Mouse (Mus musculus) embryonic facial prominence, embryonic 12.5 days (tissue): Measurements from ENCODE around the gene Larp4. TPM values are rescaled to one million over a fixed set of nuclear protein-coding genes. Genes with fewer than 3 reads are reported as not detected.

ENCODE experiments used
- ATAC-seq: fragments of 200-750 bp; cut with Nextera tagmentation; 2 replicates; pipeline ENCODE4 v1.8.0; 2017; ENCODE audit not compliant: insufficient number of reproducible peaks, insufficient read depth, low FRiP score, low TSS enrichment
- H3K27ac ChIP-seq: fragments of 300-500 bp; sonication (generic); 2 replicates; pipeline ENCODE4 v1.5.1; 2016; ENCODE audit warnings: mild to moderate bottlenecking
- H3K27me3 ChIP-seq: fragments of 300-500 bp; sonication (generic); 2 replicates; pipeline ENCODE4 v1.6.1; 2016; ENCODE audit warnings: mild to moderate bottlenecking, moderate library complexity
- H3K36me3 ChIP-seq: fragments of 300-500 bp; sonication (generic); 2 replicates; pipeline ENCODE4 v1.6.1; 2016; ENCODE audit warnings: mild to moderate bottlenecking
- H3K4me1 ChIP-seq: fragments of 300-500 bp; sonication (generic); 2 replicates; pipeline ENCODE4 v1.6.1; 2016
- H3K4me2 ChIP-seq: fragments of 300-500 bp; sonication (generic); replicated peaks from 2 replicates; pipeline ENCODE4 v1.6.1; 2016; ENCODE audit warnings: mild to moderate bottlenecking, moderate library complexity
- H3K4me3 ChIP-seq: fragments of 300-500 bp; sonication (generic); 2 replicates; pipeline ENCODE4 v1.5.1; 2016; ENCODE audit warnings: mild to moderate bottlenecking
- H3K9ac ChIP-seq: fragments of 300-500 bp; sonication (generic); 2 replicates; pipeline ENCODE4 v1.6.1; 2016; ENCODE audit warnings: mild to moderate bottlenecking, moderate library complexity
- H3K9me3 ChIP-seq: fragments of 300-500 bp; sonication (generic); 2 replicates; pipeline ENCODE4 v1.6.1; 2016; ENCODE audit warnings: mild to moderate bottlenecking, moderate library complexity
- WGBS: fragments of 180-500 bp; shearing (Covaris S2); methylation state at CpG from one replicate; pipeline ENCODE4 v1.1.7; 2016; 5-methylcytosine and 5-hydroxymethylcytosine counted together
- polyA plus RNA-seq: library from polyadenylated mRNA; unstranded; fragments of >200 nt; fragmentation: Nextera tagmentation; extraction: Ambion mirVana; gene quantifications from 2 replicates; pipeline ENCODE4 v1.2.1, GENCODE M21; 2016

Larp4 gene
- polyA plus RNA-seq, 1 experiment from 2014 or later, result 31.0 TPM

GRCm38 (mm10) chr15:100042048-100042400 is 72.2 kb downstream of the Larp4 start:
- H3K4me2 ChIP-seq, result no peak overlapping the region
- no peaks in the 10 kb centered on the region for H3K9me3 ChIP-seq
- H3K27ac ChIP-seq, result peak overlapping the region; percentile 37; the same call in 1 of the 2 replicates
- no peak overlapping the region for H3K4me3 ChIP-seq
- peaks cover 4% of the 10 kb centered on the region for H3K27me3 ChIP-seq
- no peak overlapping the region for H3K9ac ChIP-seq
- WGBS, result 77% methylated on average over 9 of the region's 9 CpGs
- H3K4me1 ChIP-seq, result peaks cover 37% of the 10 kb centered on the region
- ATAC-seq, result no peak
- H3K36me3 ChIP-seq, result no peaks in the 10 kb centered on the region

- 52% methylated on average over 6 of the region's 6 CpGs for WGBS
- Histone ChIP-seq H3K4me2 (no peak overlapping the region), H3K9me3 (no peaks in the 10 kb centered on the region), H3K36me3 (0 out of 2 replicates have a peak, but pooled peaks cover 5% of the 10 kb centered on the region), H3K27ac (no peak overlapping the region), H3K4me1 (peaks cover 32% of the 10 kb centered on the region), H3K27me3 (no peaks in the 10 kb centered on the region), H3K4me3 (no peak overlapping the region), H3K9ac (no peak overlapping the region)
- ATAC-seq, result no peak
Observed at GRCm38 (mm10) chr15:100045576-100045975, 75.7 kb downstream of the Larp4 start.

- Histone ChIP-seq H3K9me3 (no peaks in the 10 kb centered on the region), H3K36me3 (peaks cover 8% of the 10 kb centered on the region; the same call in 1 of the 2 replicates), H3K9ac (no peak overlapping the region), H3K4me3 (no peak overlapping the region), H3K4me1 (peaks cover 15% of the 10 kb centered on the region; the same call in 1 of the 2 replicates), H3K27me3 (no peaks in the 10 kb centered on the region), H3K27ac (no peak overlapping the region), H3K4me2 (no peak overlapping the region)
- WGBS, result 85% methylated on average over 7 of the region's 7 CpGs
- ATAC-seq, result no peak
Observed at GRCm38 (mm10) chr15:100049496-100050087, 79.7 kb downstream of the Larp4 start.

GRCm38 (mm10) chr15:100050940-100051339 is 81.1 kb downstream of the Larp4 start:
- H3K4me1 ChIP-seq, result peaks cover 3% of the 10 kb centered on the region; the same call in 1 of the 2 replicates
- WGBS, result 83% methylated on average over 7 of the region's 7 CpGs
- H3K27me3 ChIP-seq, result no peaks in the 10 kb centered on the region
- peaks cover 8% of the 10 kb centered on the region; the same call in 1 of the 2 replicates for H3K36me3 ChIP-seq
- no peak overlapping the region for H3K27ac ChIP-seq
- ATAC-seq, result no peak
- H3K9ac ChIP-seq, result no peak overlapping the region
- no peak overlapping the region for H3K4me2 ChIP-seq
- no peaks in the 10 kb centered on the region for H3K9me3 ChIP-seq
- H3K4me3 ChIP-seq, result no peak overlapping the region

GRCm38 (mm10) chr15:100052726-100053125 is 82.9 kb downstream of the Larp4 start:
- Histone ChIP-seq H3K4me3 (no peak overlapping the region), H3K27ac (no peak overlapping the region), H3K27me3 (no peaks in the 10 kb centered on the region), H3K9ac (no peak overlapping the region), H3K4me2 (no peak overlapping the region), H3K4me1 (no peaks in the 10 kb centered on the region), H3K9me3 (no peaks in the 10 kb centered on the region), H3K36me3 (peaks cover 8% of the 10 kb centered on the region; the same call in 1 of the 2 replicates)
- WGBS, result 59% methylated on average over 3 of the region's 3 CpGs
- ATAC-seq, result no peak

GRCm38 (mm10) chr15:100056397-100056908 is 86.6 kb downstream of the Larp4 start:
- no peak for ATAC-seq
- Histone ChIP-seq H3K4me1 (no peaks in the 10 kb centered on the region), H3K27me3 (no peaks in the 10 kb centered on the region), H3K4me3 (no peak overlapping the region), H3K4me2 (no peak overlapping the region), H3K9ac (no peak overlapping the region), H3K27ac (no peak overlapping the region), H3K9me3 (no peaks in the 10 kb centered on the region), H3K36me3 (peaks cover 4% of the 10 kb centered on the region; the same call in 1 of the 2 replicates)
- WGBS, result 86% methylated on average over 7 of the region's 7 CpGs

GRCm38 (mm10) chr15:100057698-100058097 is 87.8 kb downstream of the Larp4 start:
- 88% methylated on average over 3 of the region's 3 CpGs for WGBS
- no peaks in the 10 kb centered on the region for H3K4me1 ChIP-seq
- no peaks in the 10 kb centered on the region for H3K27me3 ChIP-seq
- H3K9ac ChIP-seq, result no peak overlapping the region
- ATAC-seq, result no peak
- no peaks in the 10 kb centered on the region for H3K9me3 ChIP-seq
- H3K27ac ChIP-seq, result no peak overlapping the region
- H3K4me2 ChIP-seq, result no peak overlapping the region
- H3K36me3 ChIP-seq, result peaks cover 4% of the 10 kb centered on the region; the same call in 1 of the 2 replicates
- no peak overlapping the region for H3K4me3 ChIP-seq

- no peak overlapping the region for H3K9ac ChIP-seq
- H3K27ac ChIP-seq, result no peak overlapping the region
- H3K9me3 ChIP-seq, result no peaks in the 10 kb centered on the region
- ATAC-seq, result no peak
- H3K4me3 ChIP-seq, result no peak overlapping the region
- no peak overlapping the region for H3K4me2 ChIP-seq
- WGBS, result 91% methylated on average over 3 of the region's 3 CpGs
- no peaks in the 10 kb centered on the region for H3K27me3 ChIP-seq
- peaks cover 4% of the 10 kb centered on the region; the same call in 1 of the 2 replicates for H3K36me3 ChIP-seq
- no peaks in the 10 kb centered on the region for H3K4me1 ChIP-seq
Observed at GRCm38 (mm10) chr15:100058143-100058542, 88.3 kb downstream of the Larp4 start.

GRCm38 (mm10) chr15:100058912-100059311 is 89.0 kb downstream of the Larp4 start:
- WGBS, result 77% methylated on average over 11 of the region's 11 CpGs
- H3K4me2 ChIP-seq, result no peak overlapping the region
- H3K27me3 ChIP-seq, result no peaks in the 10 kb centered on the region
- H3K4me3 ChIP-seq, result no peak overlapping the region
- peaks cover 1% of the 10 kb centered on the region; the same call in 1 of the 2 replicates for H3K36me3 ChIP-seq
- H3K4me1 ChIP-seq, result no peaks in the 10 kb centered on the region
- no peaks in the 10 kb centered on the region for H3K9me3 ChIP-seq
- no peak overlapping the region for H3K9ac ChIP-seq
- H3K27ac ChIP-seq, result no peak overlapping the region
- ATAC-seq, result no peak

- Histone ChIP-seq H3K4me1 (no peaks in the 10 kb centered on the region), H3K36me3 (no peaks in the 10 kb centered on the region), H3K9ac (no peak overlapping the region), H3K9me3 (no peaks in the 10 kb centered on the region), H3K27me3 (no peaks in the 10 kb centered on the region), H3K4me2 (no peak overlapping the region), H3K4me3 (no peak overlapping the region), H3K27ac (no peak overlapping the region)
- WGBS, result 75% methylated on average over 7 of the region's 7 CpGs
- no peak for ATAC-seq
Observed at GRCm38 (mm10) chr15:100059626-100060311, 89.9 kb downstream of the Larp4 start.

- H3K27ac ChIP-seq, result no peak overlapping the region
- H3K9me3 ChIP-seq, result no peaks in the 10 kb centered on the region
- H3K4me3 ChIP-seq, result no peak overlapping the region
- 78% methylated on average over 4 of the region's 4 CpGs for WGBS
- no peak overlapping the region for H3K9ac ChIP-seq
- H3K27me3 ChIP-seq, result no peaks in the 10 kb centered on the region
- H3K4me1 ChIP-seq, result no peaks in the 10 kb centered on the region
- no peak overlapping the region for H3K4me2 ChIP-seq
- ATAC-seq, result no peak
- H3K36me3 ChIP-seq, result no peaks in the 10 kb centered on the region
Observed at GRCm38 (mm10) chr15:100060513-100061140, 90.8 kb downstream of the Larp4 start.

- Histone ChIP-seq H3K9ac (no peak overlapping the region), H3K27me3 (no peaks in the 10 kb centered on the region), H3K4me3 (no peak overlapping the region), H3K4me2 (no peak overlapping the region), H3K9me3 (no peaks in the 10 kb centered on the region), H3K36me3 (no peaks in the 10 kb centered on the region), H3K27ac (no peak overlapping the region), H3K4me1 (no peaks in the 10 kb centered on the region)
- WGBS, result 97% methylated on average over 3 of the region's 3 CpGs
- no peak for ATAC-seq
Observed at GRCm38 (mm10) chr15:100061377-100061776, 91.5 kb downstream of the Larp4 start.
